Mouse (Mus musculus): ENCODE measurements around the gene Nphs1. TPM values are rescaled to one million over a fixed set of nuclear protein-coding genes. Genes with fewer than 3 reads are reported as not detected.

Nphs1 gene
- total and polyA plus RNA-seq, 2 experiments, result not detected

GRCm38 (mm10) chr7:30422560-30422959 lies 35.6 kb upstream of the Nphs1 start:
- no peaks in the 10 kb centered on the region for H3K27me3 ChIP-seq (ENCODE audit: control insufficient read depth, insufficient read depth, low read length)
- no peaks in the 10 kb centered on the region for H3K79me2 ChIP-seq (ENCODE audit: control insufficient read depth, insufficient read depth, low read length)
- H3K27ac ChIP-seq (replicated peaks; ENCODE audit: insufficient read depth, low read depth, low read length), result peak overlapping the region; percentile 38
- 10% methylated on average over 9 of the region's 9 CpGs for WGBS
- H3K4me3 ChIP-seq (ENCODE audit: insufficient read depth, low read depth, low read length), result peak overlapping the region; percentile 50
- DNase-seq (ENCODE audit: extremely low read depth, low read depth, low spot score), result no peak
- TF ChIP-seq CTCF (IDR thresholded peaks at IDR 0.05; ENCODE audit: low read depth, low read length) (no peak), POLR2A (IDR thresholded peaks at IDR 0.05; ENCODE audit: extremely low read depth, insufficient read depth, low read length) (no peak)
- H3K9ac ChIP-seq (ENCODE audit: low read depth, low read length), result peak overlapping the region; percentile 54
- H3K4me1 ChIP-seq (ENCODE audit: control insufficient read depth, insufficient read depth, low read length), result 0 out of 2 replicates have a peak, but pooled peaks cover 2% of the 10 kb centered on the region
- no peaks in the 10 kb centered on the region for H3K36me3 ChIP-seq (ENCODE audit: control insufficient read depth, insufficient read depth, low read length)

- no peak for DNase-seq (ENCODE audit: extremely low read depth, low read depth, low spot score)
- no peak for TF ChIP-seq POLR2A (IDR thresholded peaks at IDR 0.05; ENCODE audit: extremely low read depth, insufficient read depth, low read length)
- no peak for TF ChIP-seq CTCF (IDR thresholded peaks at IDR 0.05; ENCODE audit: low read depth, low read length)
- H3K9ac ChIP-seq (ENCODE audit: low read depth, low read length), result peak overlapping the region; percentile 54
- 38% methylated on average over 23 of the region's 23 CpGs for WGBS
- H3K79me2 ChIP-seq (ENCODE audit: control insufficient read depth, insufficient read depth, low read length), result no peaks in the 10 kb centered on the region
- no peaks in the 10 kb centered on the region for H3K36me3 ChIP-seq (ENCODE audit: control insufficient read depth, insufficient read depth, low read length)
- no peak overlapping the region; the same call in 1 of the 2 replicates for H3K27ac ChIP-seq (replicated peaks; ENCODE audit: insufficient read depth, low read depth, low read length)
- no peaks in the 10 kb centered on the region for H3K27me3 ChIP-seq (ENCODE audit: control insufficient read depth, insufficient read depth, low read length)
- 0 out of 2 replicates have a peak, but pooled peaks cover 2% of the 10 kb centered on the region for H3K4me1 ChIP-seq (ENCODE audit: control insufficient read depth, insufficient read depth, low read length)
- peak overlapping the region; percentile 50 for H3K4me3 ChIP-seq (ENCODE audit: insufficient read depth, low read depth, low read length)
These were observed 35.0 kb upstream of the Nphs1 start for GRCm38 (mm10) chr7:30423071-30423641.

- no peaks in the 10 kb centered on the region for H3K4me1 ChIP-seq (ENCODE audit: control insufficient read depth, insufficient read depth, low read length)
- H3K9ac ChIP-seq (ENCODE audit: low read depth, low read length), result no peak overlapping the region
- H3K27me3 ChIP-seq (ENCODE audit: control insufficient read depth, insufficient read depth, low read length), result no peaks in the 10 kb centered on the region
- no peak overlapping the region for H3K4me3 ChIP-seq (ENCODE audit: insufficient read depth, low read depth, low read length)
- DNase-seq (ENCODE audit: extremely low read depth, low read depth, low spot score), result no peak
- H3K27ac ChIP-seq (replicated peaks; ENCODE audit: insufficient read depth, low read depth, low read length), result no peak overlapping the region
- no peaks in the 10 kb centered on the region for H3K79me2 ChIP-seq (ENCODE audit: control insufficient read depth, insufficient read depth, low read length)
- H3K36me3 ChIP-seq (ENCODE audit: control insufficient read depth, insufficient read depth, low read length), result no peaks in the 10 kb centered on the region
- TF ChIP-seq CTCF (IDR thresholded peaks at IDR 0.05; ENCODE audit: low read depth, low read length) (no peak), POLR2A (IDR thresholded peaks at IDR 0.05; ENCODE audit: extremely low read depth, insufficient read depth, low read length) (no peak)
These were observed 28.8 kb upstream of the Nphs1 start for GRCm38 (mm10) chr7:30429327-30429726.

- no peak overlapping the region for H3K4me3 ChIP-seq (ENCODE audit: insufficient read depth, low read depth, low read length)
- no peaks in the 10 kb centered on the region for H3K36me3 ChIP-seq (ENCODE audit: control insufficient read depth, insufficient read depth, low read length)
These were observed 27.9 kb upstream of the Nphs1 start for GRCm38 (mm10) chr7:30430191-30430590.

GRCm38 (mm10) chr7:30431793-30432192 lies 26.3 kb upstream of the Nphs1 start:
- DNase-seq (ENCODE audit: extremely low read depth, low read depth, low spot score), result peak; percentile 19
- 16% methylated on average over 3 of the region's 3 CpGs for WGBS
- no peak overlapping the region for H3K4me3 ChIP-seq (ENCODE audit: insufficient read depth, low read depth, low read length)

More at GRCm38 (mm10) chr7:30430191-30430590, 27.9 kb upstream of the Nphs1 start:
- no peaks in the 10 kb centered on the region for H3K4me1 ChIP-seq (ENCODE audit: control insufficient read depth, insufficient read depth, low read length)
- WGBS, result 59% methylated on average over 2 of the region's 2 CpGs
- no peak for DNase-seq (ENCODE audit: extremely low read depth, low read depth, low spot score)
- H3K27ac ChIP-seq (replicated peaks; ENCODE audit: insufficient read depth, low read depth, low read length), result no peak overlapping the region
- no peaks in the 10 kb centered on the region for H3K79me2 ChIP-seq (ENCODE audit: control insufficient read depth, insufficient read depth, low read length)
- H3K27me3 ChIP-seq (ENCODE audit: control insufficient read depth, insufficient read depth, low read length), result no peaks in the 10 kb centered on the region
- TF ChIP-seq CTCF (IDR thresholded peaks at IDR 0.05; ENCODE audit: low read depth, low read length), result no peak
- TF ChIP-seq POLR2A (IDR thresholded peaks at IDR 0.05; ENCODE audit: extremely low read depth, insufficient read depth, low read length), result no peak
- no peak overlapping the region for H3K9ac ChIP-seq (ENCODE audit: low read depth, low read length)

GRCm38 (mm10) chr7:30434238-30434637 lies 23.9 kb upstream of the Nphs1 start:
- TF ChIP-seq CTCF (IDR thresholded peaks at IDR 0.05; ENCODE audit: low read depth, low read length) (no peak), POLR2A (IDR thresholded peaks at IDR 0.05; ENCODE audit: extremely low read depth, insufficient read depth, low read length) (no peak)

More at GRCm38 (mm10) chr7:30431793-30432192, 26.3 kb upstream of the Nphs1 start:
- TF ChIP-seq POLR2A (IDR thresholded peaks at IDR 0.05; ENCODE audit: extremely low read depth, insufficient read depth, low read length) (no peak), CTCF (IDR thresholded peaks at IDR 0.05; ENCODE audit: low read depth, low read length) (peak; percentile 13; the same call in 1 of the 2 replicates)
- no peaks in the 10 kb centered on the region for H3K79me2 ChIP-seq (ENCODE audit: control insufficient read depth, insufficient read depth, low read length)
- no peaks in the 10 kb centered on the region for H3K4me1 ChIP-seq (ENCODE audit: control insufficient read depth, insufficient read depth, low read length)
- no peaks in the 10 kb centered on the region for H3K36me3 ChIP-seq (ENCODE audit: control insufficient read depth, insufficient read depth, low read length)
- no peaks in the 10 kb centered on the region for H3K27me3 ChIP-seq (ENCODE audit: control insufficient read depth, insufficient read depth, low read length)
- H3K9ac ChIP-seq (ENCODE audit: low read depth, low read length), result no peak overlapping the region
- H3K27ac ChIP-seq (replicated peaks; ENCODE audit: insufficient read depth, low read depth, low read length), result no peak overlapping the region

More at GRCm38 (mm10) chr7:30434238-30434637, 23.9 kb upstream of the Nphs1 start:
- no peak for DNase-seq (ENCODE audit: extremely low read depth, low read depth, low spot score)
- Histone ChIP-seq H3K36me3 (ENCODE audit: control insufficient read depth, insufficient read depth, low read length) (no peaks in the 10 kb centered on the region), H3K9ac (ENCODE audit: low read depth, low read length) (no peak overlapping the region), H3K79me2 (ENCODE audit: control insufficient read depth, insufficient read depth, low read length) (no peaks in the 10 kb centered on the region), H3K4me1 (ENCODE audit: control insufficient read depth, insufficient read depth, low read length) (no peaks in the 10 kb centered on the region), H3K27me3 (ENCODE audit: control insufficient read depth, insufficient read depth, low read length) (no peaks in the 10 kb centered on the region), H3K27ac (replicated peaks; ENCODE audit: insufficient read depth, low read depth, low read length) (no peak overlapping the region), H3K4me3 (ENCODE audit: insufficient read depth, low read depth, low read length) (no peak overlapping the region)
- WGBS, result 3% methylated on average over 10 of the region's 10 CpGs
